Mouse (Mus musculus) brain, adult 2 months (tissue): ENCODE results near the gene Pheta2.
"Not testable (repeated sequence)": the region's sequence is repeated elsewhere in the genome, so short reads cannot be mapped to it uniquely, and the experiment has no call there.

Experiments
- DNase-seq: peaks from one replicate; pipeline ENCODE4 v3.0.0; 2011; ENCODE audit warnings: low read depth, low spot score

Pheta2 gene

GRCm38 (mm10) chr15:82368851-82369250 lies 30.1 kb downstream of the Pheta2 start:
- no peak for DNase-seq

- no peak for DNase-seq
Observed at GRCm38 (mm10) chr15:82372446-82372845, 33.7 kb downstream of the Pheta2 start.

GRCm38 (mm10) chr15:82372991-82373390 lies 34.2 kb downstream of the Pheta2 start:
- no peak for DNase-seq

GRCm38 (mm10) chr15:82374437-82374836 lies 35.7 kb downstream of the Pheta2 start:
- no peak for DNase-seq

GRCm38 (mm10) chr15:82375855-82376254 lies 37.1 kb downstream of the Pheta2 start:
- no peak for DNase-seq

GRCm38 (mm10) chr15:82376393-82377138 lies 37.8 kb downstream of the Pheta2 start:
- DNase-seq = peak; percentile 93

GRCm38 (mm10) chr15:82377701-82378100 lies 39.0 kb downstream of the Pheta2 start:
- DNase-seq = no peak

GRCm38 (mm10) chr15:82378261-82379180 lies 39.8 kb downstream of the Pheta2 start:
- DNase-seq = peak; percentile 31

GRCm38 (mm10) chr15:82379511-82379870 lies 40.7 kb downstream of the Pheta2 start:
- no peak for DNase-seq

- DNase-seq = peak; percentile 84
Observed at GRCm38 (mm10) chr15:82379871-82380713, 41.4 kb downstream of the Pheta2 start, which contains the start of gene Cyp2d22. Gene Cyp2d22 (minus strand): TSS chr15:82380260.

- no peak for DNase-seq
Observed at GRCm38 (mm10) chr15:82380714-82381062, 41.9 kb downstream of the Pheta2 start.

- DNase-seq = no peak
Observed at GRCm38 (mm10) chr15:82382441-82382840, 43.7 kb downstream of the Pheta2 start.

GRCm38 (mm10) chr15:82385729-82386128 lies 47.0 kb downstream of the Pheta2 start:
- no peak for DNase-seq

- not testable (repeated sequence) for DNase-seq
Observed at GRCm38 (mm10) chr15:82389916-82390315, 51.2 kb downstream of the Pheta2 start.

GRCm38 (mm10) chr15:82393922-82394321 lies 55.2 kb downstream of the Pheta2 start, which contains the start of gene Cyp2d11:
Gene Cyp2d11 (minus strand): TSS chr15:82394022.
- not testable (repeated sequence) for DNase-seq
